Mouse (Mus musculus) limb, embryonic 13.5 days (tissue): ENCODE measurements around the gene Taf10. TPM values are rescaled to one million over a fixed set of nuclear protein-coding genes. Genes with fewer than 3 reads are reported as not detected.

ENCODE experiments used
- ATAC-seq: fragments of 200-750 bp; cut with Nextera tagmentation; 2 replicates; pipeline ENCODE4 v1.8.0; 2017; ENCODE audit warnings: low read depth, moderate number of reproducible peaks, moderate TSS enrichment; ENCODE audit not compliant: low FRiP score
- H3K27ac ChIP-seq: fragments of 300-500 bp; sonication (generic); 2 replicates; pipeline ENCODE4 v1.5.1; 2015; ENCODE audit warnings: inconsistent platforms, mild to moderate bottlenecking, moderate library complexity
- H3K27me3 ChIP-seq: fragments of 300-500 bp; sonication (generic); 2 replicates; pipeline ENCODE4 v1.6.1; 2015; ENCODE audit warnings: mild to moderate bottlenecking, inconsistent platforms
- H3K36me3 ChIP-seq: fragments of 300-500 bp; sonication (generic); 2 replicates; pipeline ENCODE4 v1.6.1; 2015; ENCODE audit warnings: inconsistent platforms, mild to moderate bottlenecking, moderate library complexity
- H3K4me1 ChIP-seq: fragments of 300-500 bp; sonication (generic); 2 replicates; pipeline ENCODE4 v1.6.1; 2015; ENCODE audit warnings: inconsistent platforms
- H3K4me2 ChIP-seq: fragments of 300-500 bp; sonication (generic); replicated peaks from 2 replicates; pipeline ENCODE4 v1.6.1; 2015; ENCODE audit warnings: inconsistent platforms, mild to moderate bottlenecking, moderate library complexity
- H3K4me3 ChIP-seq: fragments of 300-500 bp; sonication (generic); 2 replicates; pipeline ENCODE4 v1.5.1; 2015; ENCODE audit warnings: moderate library complexity, mild to moderate bottlenecking, inconsistent platforms
- H3K9ac ChIP-seq: fragments of 300-500 bp; sonication (generic); 2 replicates; pipeline ENCODE4 v1.6.1; 2015; ENCODE audit warnings: mild to moderate bottlenecking, inconsistent platforms
- H3K9me3 ChIP-seq: fragments of 300-500 bp; sonication (generic); 2 replicates; pipeline ENCODE4 v1.6.1; 2016; ENCODE audit warnings: inconsistent platforms
- WGBS: fragments of 180-500 bp; shearing (Covaris S2); methylation state at CpG from one replicate; pipeline ENCODE4 v1.1.7; 2015; 5-methylcytosine and 5-hydroxymethylcytosine counted together
- polyA plus RNA-seq: library from polyadenylated mRNA; unstranded; fragments of >200 nt; fragmentation: Nextera tagmentation; extraction: Ambion mirVana; gene quantifications from 2 replicates; pipeline ENCODE4 v1.2.1, GENCODE M21; 2015

The Taf10 gene
- polyA plus RNA-seq, 1 experiment from 2014 or later = 118 TPM

DNA sequence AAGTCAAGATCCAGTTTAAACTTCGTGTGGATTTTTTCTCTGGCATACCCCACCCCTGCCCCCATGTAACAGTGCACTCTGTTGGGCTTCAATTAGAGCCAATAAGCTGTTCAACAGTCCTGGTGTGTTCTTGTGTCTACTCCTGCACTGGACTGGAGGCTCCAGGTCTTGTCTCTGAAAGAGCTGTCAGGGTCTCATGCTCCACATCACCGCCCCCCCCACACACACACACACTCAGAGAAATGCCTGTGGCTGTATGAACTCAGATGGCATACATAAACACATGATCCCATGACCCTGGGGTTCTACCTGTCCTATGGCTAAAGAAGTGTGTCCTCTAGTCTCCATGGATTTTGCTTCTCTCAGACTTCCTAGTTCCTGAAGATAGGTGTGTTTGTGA lies 31.9 kb upstream of the Taf10 start:
- WGBS = 87% methylated on average over 2 of the region's 2 CpGs
- no peak overlapping the region for H3K9ac ChIP-seq
- no peak overlapping the region for H3K4me3 ChIP-seq
- H3K4me1 ChIP-seq = peaks cover 68% of the 10 kb centered on the region
- H3K27ac ChIP-seq = no peak overlapping the region
- no peak overlapping the region for H3K4me2 ChIP-seq
- ATAC-seq = no peak
- H3K27me3 ChIP-seq = no peaks in the 10 kb centered on the region
- H3K36me3 ChIP-seq = peaks cover 66% of the 10 kb centered on the region
- no peaks in the 10 kb centered on the region for H3K9me3 ChIP-seq

GRCm38 (mm10) chr7:105774661-105775060 lies 30.5 kb upstream of the Taf10 start:
- H3K27ac ChIP-seq = no peak overlapping the region
- H3K9ac ChIP-seq = no peak overlapping the region
- H3K4me2 ChIP-seq = no peak overlapping the region
- H3K4me1 ChIP-seq = peaks cover 64% of the 10 kb centered on the region
- no peak overlapping the region for H3K4me3 ChIP-seq
- no peaks in the 10 kb centered on the region for H3K9me3 ChIP-seq
- no peaks in the 10 kb centered on the region for H3K27me3 ChIP-seq
- H3K36me3 ChIP-seq = peaks cover 66% of the 10 kb centered on the region
- ATAC-seq = no peak
- 68% methylated on average over 8 of the region's 8 CpGs for WGBS

DNA sequence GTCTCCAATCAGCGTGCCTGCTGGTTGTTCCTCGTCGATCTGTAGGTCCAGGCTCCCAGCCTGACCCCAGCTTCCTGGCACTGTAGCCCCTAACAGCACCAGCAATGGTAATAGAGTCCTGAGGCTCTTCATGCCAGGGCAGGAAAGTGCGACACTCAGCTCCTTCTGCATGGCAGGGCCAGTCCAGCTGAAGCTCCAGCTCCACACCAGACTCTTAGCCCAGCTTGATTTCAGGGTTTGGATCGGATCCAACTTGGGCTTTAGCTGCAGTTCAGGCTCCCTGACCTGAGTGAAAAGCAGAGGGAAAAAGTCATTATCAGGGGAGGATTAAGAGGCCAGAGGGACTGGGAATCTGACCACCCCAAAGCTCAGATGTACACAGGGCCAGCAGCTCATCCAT lies 28.9 kb upstream of the Taf10 start:
- ATAC-seq = no peak
- peaks cover 64% of the 10 kb centered on the region for H3K4me1 ChIP-seq
- 84% methylated on average over 5 of the region's 5 CpGs for WGBS
- H3K36me3 ChIP-seq = peaks cover 78% of the 10 kb centered on the region
- no peaks in the 10 kb centered on the region for H3K27me3 ChIP-seq
- no peak overlapping the region for H3K27ac ChIP-seq
- no peak overlapping the region for H3K4me3 ChIP-seq
- H3K9me3 ChIP-seq = no peaks in the 10 kb centered on the region
- no peak overlapping the region for H3K9ac ChIP-seq
- H3K4me2 ChIP-seq = no peak overlapping the region

DNA sequence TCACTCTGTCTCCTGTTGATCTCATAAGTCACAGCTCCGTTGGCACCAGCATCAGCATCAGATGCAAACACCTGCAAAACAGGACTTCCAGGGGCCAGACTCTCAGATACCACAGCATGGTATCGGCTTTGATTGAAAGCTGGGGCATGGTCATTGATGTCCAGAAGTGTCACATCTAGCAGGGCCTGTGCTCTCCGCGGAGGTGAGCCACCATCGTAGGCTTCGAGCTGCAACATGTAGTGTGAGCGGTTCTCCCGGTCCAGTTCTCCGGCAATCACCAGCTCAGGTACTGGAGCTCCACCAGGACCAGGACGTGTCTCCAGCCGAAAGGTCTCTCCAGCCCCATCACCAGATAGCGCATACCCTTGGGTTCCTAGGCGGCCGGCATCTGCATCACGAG lies 28.2 kb upstream of the Taf10 start:
- Histone ChIP-seq H3K4me2 (no peak overlapping the region), H3K36me3 (peaks cover 85% of the 10 kb centered on the region)
- no peak for ATAC-seq

GRCm38 (mm10) chr7:105769959-105770358 lies 25.8 kb upstream of the Taf10 start:
- ATAC-seq = no peak
- no peaks in the 10 kb centered on the region for H3K9me3 ChIP-seq
- peaks cover 89% of the 10 kb centered on the region for H3K36me3 ChIP-seq
- H3K4me2 ChIP-seq = no peak overlapping the region
- no peaks in the 10 kb centered on the region for H3K27me3 ChIP-seq
- H3K9ac ChIP-seq = no peak overlapping the region
- H3K4me3 ChIP-seq = no peak overlapping the region
- WGBS = 84% methylated on average over 3 of the region's 3 CpGs
- H3K27ac ChIP-seq = no peak overlapping the region
- peaks cover 46% of the 10 kb centered on the region for H3K4me1 ChIP-seq

More for the DNA sequence above, 28.2 kb upstream of the Taf10 start:
- Histone ChIP-seq H3K9me3 (no peaks in the 10 kb centered on the region), H3K4me1 (peaks cover 62% of the 10 kb centered on the region), H3K27ac (no peak overlapping the region), H3K27me3 (no peaks in the 10 kb centered on the region), H3K9ac (no peak overlapping the region), H3K4me3 (no peak overlapping the region)
- 95% methylated on average over 15 of the region's 15 CpGs for WGBS

DNA sequence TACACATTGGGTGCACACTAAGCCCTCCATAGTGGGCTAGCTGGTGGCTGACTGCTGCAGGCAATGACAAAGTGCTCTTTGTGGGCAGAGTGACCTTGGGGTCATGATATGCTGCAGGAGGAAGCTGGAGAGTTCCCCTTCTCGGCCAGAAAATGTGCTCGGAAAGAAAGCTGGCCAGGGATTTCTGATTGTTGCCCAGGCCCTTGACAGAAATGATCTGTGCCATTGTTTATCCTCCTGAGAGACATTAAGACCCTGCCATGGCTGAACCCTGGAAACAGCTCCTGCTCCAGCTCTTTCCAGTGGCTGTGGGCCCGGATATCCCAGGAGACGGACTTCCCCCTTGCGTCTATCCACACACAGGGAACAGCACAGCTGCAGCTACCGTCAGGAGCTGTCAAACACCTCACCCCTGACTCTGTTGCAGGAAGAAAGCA lies 23.6 kb upstream of the Taf10 start:
- Histone ChIP-seq H3K9me3 (no peaks in the 10 kb centered on the region), H3K4me2 (peak overlapping the region; percentile 27; the same call in 1 of the 2 replicates), H3K36me3 (peaks cover 97% of the 10 kb centered on the region), H3K4me1 (peaks cover 31% of the 10 kb centered on the region), H3K27ac (peak overlapping the region; percentile 48; the same call in 1 of the 2 replicates), H3K9ac (no peak overlapping the region), H3K4me3 (no peak overlapping the region), H3K27me3 (0 out of 2 replicates have a peak, but pooled peaks cover 3% of the 10 kb centered on the region)
- 30% methylated on average over 6 of the region's 6 CpGs for WGBS
- peak; percentile 55 for ATAC-seq

DNA sequence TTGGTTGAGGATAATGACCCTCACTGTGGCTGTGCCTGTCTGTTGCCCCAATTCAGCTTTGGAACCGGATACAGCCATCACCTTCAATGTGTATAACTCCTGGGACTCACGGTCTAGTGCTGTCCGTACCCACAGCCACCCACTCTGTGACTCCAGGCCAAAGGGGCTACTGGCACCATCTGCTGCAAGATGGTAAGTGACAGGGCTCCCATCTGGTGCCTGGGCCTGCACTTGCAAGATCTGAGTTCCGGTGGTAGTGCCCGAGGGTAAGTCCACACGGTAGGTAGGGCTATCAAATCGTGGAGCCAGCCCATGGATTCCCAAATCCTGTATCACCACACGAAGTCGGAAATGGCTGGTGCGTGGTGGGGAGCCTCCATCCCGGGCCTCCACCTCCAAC lies 20.2 kb upstream of the Taf10 start:
- WGBS = 88% methylated on average over 11 of the region's 11 CpGs
- H3K4me2 ChIP-seq = no peak overlapping the region
- H3K36me3 ChIP-seq = peaks cover 87% of the 10 kb centered on the region
- H3K27ac ChIP-seq = no peak overlapping the region
- no peak overlapping the region for H3K4me3 ChIP-seq
- ATAC-seq = no peak
- H3K9ac ChIP-seq = no peak overlapping the region
- no peaks in the 10 kb centered on the region for H3K9me3 ChIP-seq
- H3K27me3 ChIP-seq = 0 out of 2 replicates have a peak, but pooled peaks cover 3% of the 10 kb centered on the region
- H3K4me1 ChIP-seq = peaks cover 18% of the 10 kb centered on the region

DNA sequence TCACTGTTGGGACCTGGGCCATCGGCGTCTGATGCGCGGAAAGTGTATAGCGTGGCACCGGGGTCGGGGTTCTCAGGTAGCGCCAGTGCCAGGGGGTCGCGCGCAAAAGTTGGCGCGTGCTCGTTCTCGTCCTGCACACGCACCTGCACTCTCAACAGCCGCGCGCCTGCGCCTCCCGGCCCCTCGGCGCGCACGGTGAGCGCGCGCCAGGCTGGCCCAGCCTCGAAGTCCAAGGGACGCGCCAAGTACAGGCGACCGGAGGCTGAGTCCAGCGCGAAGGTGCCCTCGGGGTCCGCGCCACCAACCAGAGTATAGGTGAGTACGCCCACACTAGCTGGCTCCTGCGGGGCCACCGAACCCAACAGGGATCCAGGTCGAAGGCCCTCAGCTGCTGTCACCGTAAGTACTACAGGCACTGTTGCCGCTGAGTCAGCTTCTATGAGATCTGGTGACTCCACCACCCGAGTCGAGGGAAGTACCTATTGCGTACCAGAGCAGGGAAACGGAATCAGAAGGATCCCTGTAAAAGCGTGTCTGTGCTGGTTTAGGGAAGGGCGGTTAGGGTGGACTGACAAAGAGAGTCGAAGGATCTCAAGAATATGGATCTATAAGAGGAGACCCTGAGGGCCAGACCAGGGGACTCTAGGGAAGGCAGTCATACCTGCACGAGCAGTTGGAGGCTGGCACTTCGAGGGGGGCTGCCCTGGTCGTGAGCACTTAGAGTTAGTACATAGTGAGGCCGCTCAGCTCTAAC lies 18.5 kb upstream of the Taf10 start:
- H3K4me2 ChIP-seq = peak overlapping the region; percentile 36
- peak overlapping the region; percentile 5; the same call in 1 of the 2 replicates for H3K4me3 ChIP-seq
- ATAC-seq = no peak; the same call in 1 of the 2 replicates
- WGBS = 42% methylated on average over 55 of the region's 55 CpGs
- H3K27me3 ChIP-seq = 0 out of 2 replicates have a peak, but pooled peaks cover 3% of the 10 kb centered on the region
- no peaks in the 10 kb centered on the region for H3K9me3 ChIP-seq
- peaks cover 88% of the 10 kb centered on the region for H3K36me3 ChIP-seq
- H3K27ac ChIP-seq = no peak overlapping the region
- H3K4me1 ChIP-seq = peaks cover 2% of the 10 kb centered on the region; the same call in 1 of the 2 replicates
- no peak overlapping the region for H3K9ac ChIP-seq

DNA sequence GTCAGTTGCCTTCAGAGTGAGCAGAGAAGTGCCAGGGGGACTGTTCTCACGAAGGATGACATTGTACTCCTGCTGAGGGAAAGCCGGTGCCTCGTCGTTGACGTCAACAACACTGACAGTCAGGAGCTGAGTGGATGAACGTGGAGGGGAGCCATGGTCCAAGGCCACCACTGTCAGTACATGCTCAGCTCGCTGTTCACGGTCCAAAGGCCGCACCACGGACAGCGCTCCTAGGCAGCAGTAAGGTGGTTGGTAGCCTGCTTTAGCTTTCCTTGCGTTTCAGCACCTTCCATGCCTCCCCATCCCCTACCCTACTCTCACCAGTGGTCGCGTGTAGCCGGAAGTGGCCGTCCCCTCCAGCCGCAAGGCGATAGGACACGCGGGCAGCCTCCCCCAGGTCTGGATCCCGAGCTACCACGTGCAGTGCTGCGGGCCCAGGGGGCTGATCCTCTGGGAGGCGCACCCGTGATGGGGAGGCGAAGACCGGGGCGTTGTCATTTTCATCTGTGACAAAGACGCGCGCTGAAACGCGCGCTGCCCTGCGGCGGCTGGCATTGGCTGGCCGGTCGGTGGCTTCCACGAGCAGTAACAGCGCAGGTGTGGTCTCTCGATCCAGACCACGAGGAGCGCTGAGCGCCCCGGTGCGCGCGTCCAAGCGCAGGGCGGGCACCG lies 17.8 kb upstream of the Taf10 start:
- peak overlapping the region; percentile 5; the same call in 1 of the 2 replicates for H3K4me3 ChIP-seq
- no peaks in the 10 kb centered on the region for H3K9me3 ChIP-seq
- H3K9ac ChIP-seq = no peak overlapping the region
- WGBS = 30% methylated on average over 51 of the region's 51 CpGs
- H3K27me3 ChIP-seq = 0 out of 2 replicates have a peak, but pooled peaks cover 3% of the 10 kb centered on the region
- H3K4me2 ChIP-seq = peak overlapping the region; percentile 36
- peaks cover 89% of the 10 kb centered on the region for H3K36me3 ChIP-seq
- H3K4me1 ChIP-seq = no peaks in the 10 kb centered on the region
- peak; percentile 22; the same call in 1 of the 2 replicates for ATAC-seq
- H3K27ac ChIP-seq = no peak overlapping the region

DNA sequence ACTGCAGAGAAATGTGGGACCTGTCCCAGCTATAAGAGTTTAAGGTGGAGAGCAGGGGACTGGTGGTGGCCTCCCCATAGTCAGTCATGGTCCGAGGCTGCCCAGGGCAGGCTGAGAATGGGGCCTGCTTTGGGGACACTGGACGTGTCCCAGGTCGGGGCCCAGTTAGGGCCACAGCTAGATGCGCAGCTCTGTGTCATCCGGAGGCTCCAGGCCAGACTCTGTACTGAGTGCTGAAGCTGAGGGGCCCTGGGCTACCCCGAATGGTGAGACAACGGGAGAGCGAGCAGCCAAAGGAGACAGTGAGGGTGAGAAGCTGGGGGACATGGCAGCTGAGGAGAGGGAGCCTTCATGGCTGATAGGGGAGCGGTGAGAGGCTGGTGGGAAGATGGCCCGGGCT lies 9.1 kb upstream of the Taf10 start:
- WGBS = 91% methylated on average over 10 of the region's 10 CpGs
- Histone ChIP-seq H3K36me3 (peaks cover 68% of the 10 kb centered on the region), H3K4me1 (peaks cover 5% of the 10 kb centered on the region), H3K9me3 (no peaks in the 10 kb centered on the region), H3K4me2 (no peak overlapping the region), H3K27me3 (no peaks in the 10 kb centered on the region), H3K4me3 (no peak overlapping the region), H3K27ac (no peak overlapping the region), H3K9ac (0 out of 2 replicates have a peak overlapping the region, but pooled peaks have one; percentile 8)
- no peak for ATAC-seq

DNA sequence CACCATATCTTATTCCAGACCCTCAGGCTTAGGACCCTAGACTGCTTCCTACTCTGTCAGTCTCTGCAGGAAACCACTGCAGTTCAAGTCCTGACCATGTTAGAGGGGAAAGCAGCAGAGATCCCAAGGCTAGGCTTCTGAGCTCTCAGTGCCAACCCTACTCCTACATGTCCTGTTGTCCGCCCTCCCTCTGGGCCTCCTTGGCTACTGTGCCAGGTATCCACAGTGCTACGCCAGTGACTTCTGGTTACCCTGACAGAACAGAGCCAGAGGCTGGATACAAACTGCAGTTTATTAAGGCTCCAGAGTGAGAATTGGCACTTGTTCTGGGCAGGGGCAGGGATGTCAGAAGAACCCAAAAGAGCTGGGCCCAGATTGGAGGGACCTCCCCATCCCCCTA lies 8.6 kb upstream of the Taf10 start:
- peaks cover 5% of the 10 kb centered on the region for H3K4me1 ChIP-seq
- H3K4me3 ChIP-seq = no peak overlapping the region
- no peak for ATAC-seq
- no peak overlapping the region for H3K4me2 ChIP-seq
- H3K27me3 ChIP-seq = no peaks in the 10 kb centered on the region
- 0 out of 2 replicates have a peak overlapping the region, but pooled peaks have one; percentile 1 for H3K27ac ChIP-seq
- H3K36me3 ChIP-seq = peaks cover 67% of the 10 kb centered on the region
- WGBS = 100% methylated on average over 2 of the region's 2 CpGs
- no peaks in the 10 kb centered on the region for H3K9me3 ChIP-seq
- H3K9ac ChIP-seq = no peak overlapping the region
